Mouse (Mus musculus) MEL (cell line): Measurements from ENCODE around the gene Ctps. TPM values are rescaled to one million over a fixed set of nuclear protein-coding genes. Genes with fewer than 3 reads are reported as not detected.
A peak's percentile ranks its signal among the peaks of the same experiment; 100 is the strongest.

Experiments
- DNase-seq: peaks from one replicate; pipeline ENCODE4 v3.0.0; 2011; ENCODE audit warnings: low read depth, low spot score
- H3K27ac ChIP-seq: 2 replicates; pipeline ENCODE4 v1.5.1; 2012; ENCODE audit warnings: low read depth, mild to moderate bottlenecking, control low read depth, low read length, moderate library complexity; ENCODE audit not compliant: control insufficient read depth
- H3K27me3 ChIP-seq, 2 experiments: fragments of 150-350 bp in 1 of 2; sonication (generic) in 1 of 2; 2 replicates each; pipeline ENCODE4 v1.6.1; 2012; ENCODE audit warnings: low read length in 2 of 2, mild to moderate bottlenecking in 2 of 2, improper control_type of control experiment in 1 of 2, moderate library complexity in 1 of 2; ENCODE audit not compliant: insufficient read depth in 2 of 2, control insufficient read depth in 1 of 2
- H3K36me3 ChIP-seq, 2 experiments: 2 replicates each; pipeline ENCODE4 v1.6.1; 2012 to 2014; ENCODE audit warnings: low read length in 2 of 2, improper control_type of control experiment in 1 of 2, inconsistent platforms in 1 of 2, mild to moderate bottlenecking in 1 of 2; ENCODE audit not compliant: insufficient read depth in 2 of 2, control insufficient read depth in 1 of 2
- H3K4me1 ChIP-seq, 2 experiments: fragments of 150-350 bp in 1 of 2; sonication (generic) in 1 of 2; 2 replicates each; pipeline ENCODE4 v1.6.1; 2012; ENCODE audit warnings: low read length in 2 of 2, improper control_type of control experiment in 1 of 2, mild to moderate bottlenecking in 1 of 2; ENCODE audit not compliant: insufficient read depth in 2 of 2, control insufficient read depth in 1 of 2
- H3K4me3 ChIP-seq, 2 experiments: fragments of 150-350 bp in 1 of 2; sonication (generic) in 1 of 2; 2 replicates each; pipeline ENCODE4 v1.5.1; 2012; ENCODE audit warnings: low read depth in 2 of 2, low read length in 2 of 2, mild to moderate bottlenecking in 2 of 2, moderate library complexity in 2 of 2, control low read depth in 1 of 2, improper control_type of control experiment in 1 of 2; ENCODE audit not compliant: control insufficient read depth in 1 of 2, insufficient read depth in 1 of 2
- H3K79me2 ChIP-seq: 2 replicates; pipeline ENCODE4 v1.6.1; 2012; ENCODE audit warnings: mild to moderate bottlenecking, low read length, moderate library complexity; ENCODE audit not compliant: control insufficient read depth, poor library complexity, insufficient read depth
- H3K9ac ChIP-seq: 2 replicates; pipeline ENCODE4 v1.6.1; 2012; ENCODE audit warnings: low read depth, mild to moderate bottlenecking, control low read depth, low read length, moderate library complexity; ENCODE audit not compliant: control insufficient read depth, poor library complexity, severe bottlenecking
- H3K9me3 ChIP-seq: fragments of 150-350 bp; sonication (generic); replicated peaks from 2 replicates; pipeline ENCODE4 v1.6.1; 2012; ENCODE audit warnings: mild to moderate bottlenecking, low read length, improper control_type of control experiment, moderate library complexity; ENCODE audit not compliant: insufficient read depth
- BHLHE40 ChIP-seq: IDR thresholded peaks from 2 replicates; pipeline ENCODE4 v1.6.1; 2012; ENCODE audit warnings: low read depth, mild to moderate bottlenecking, inconsistent platforms, low read length, improper control_type of control experiment, borderline replicate concordance
- EP300 ChIP-seq, 2 experiments: IDR thresholded peaks; 2 replicates each; pipeline ENCODE4 v1.6.1; 2011; ENCODE audit warnings: improper control_type of control experiment in 2 of 2, low read length in 2 of 2, low read depth in 1 of 2, mild to moderate bottlenecking in 1 of 2
- ETS1 ChIP-seq: IDR thresholded peaks from 2 replicates; pipeline ENCODE4 v1.6.1; 2012; ENCODE audit warnings: low read depth, mild to moderate bottlenecking, inconsistent platforms, low read length, improper control_type of control experiment, moderate library complexity
- GABPA ChIP-seq: IDR thresholded peaks from 2 replicates; pipeline ENCODE4 v1.6.1; 2012; ENCODE audit warnings: low read depth, mild to moderate bottlenecking, inconsistent platforms, low read length, improper control_type of control experiment, moderate library complexity
- GATA1 ChIP-seq: IDR thresholded peaks from 2 replicates; pipeline ENCODE4 v1.6.1; 2011; ENCODE audit warnings: low read depth, low read length, improper control_type of control experiment
- JUND ChIP-seq: IDR thresholded peaks from 2 replicates; pipeline ENCODE4 v1.6.1; 2011; ENCODE audit warnings: low read depth, mild to moderate bottlenecking, improper control_type of control experiment, low read length
- MAFK ChIP-seq: IDR thresholded peaks from 2 replicates; pipeline ENCODE4 v1.6.1; 2011; ENCODE audit warnings: low read depth, mild to moderate bottlenecking, low read length, improper control_type of control experiment, borderline replicate concordance
- MAZ ChIP-seq: IDR thresholded peaks from 2 replicates; pipeline ENCODE4 v1.6.1; 2012; ENCODE audit warnings: low read depth, mild to moderate bottlenecking, inconsistent platforms, low read length, improper control_type of control experiment
- MEF2A ChIP-seq: IDR thresholded peaks from 2 replicates; pipeline ENCODE4 v1.6.1; 2014; ENCODE audit warnings: low read depth, mild to moderate bottlenecking, inconsistent platforms, low read length, improper control_type of control experiment; ENCODE audit not compliant: poor library complexity, insufficient replicate concordance, severe bottlenecking; ENCODE audit errors: extremely low read depth
- MYB ChIP-seq: IDR thresholded peaks from 2 replicates; pipeline ENCODE4 v1.6.1; 2011; ENCODE audit warnings: mild to moderate bottlenecking, low read depth, low read length, improper control_type of control experiment
- MYC ChIP-seq: IDR thresholded peaks from 2 replicates; pipeline ENCODE4 v1.6.1; 2011; ENCODE audit warnings: low read depth, mild to moderate bottlenecking, low read length, improper control_type of control experiment, moderate library complexity
- NRF1 ChIP-seq: IDR thresholded peaks from 2 replicates; pipeline ENCODE4 v1.6.1; 2014; ENCODE audit warnings: low read depth, mild to moderate bottlenecking, inconsistent platforms, low read length, improper control_type of control experiment, moderate library complexity; ENCODE audit not compliant: poor library complexity, insufficient read depth, severe bottlenecking
- POLR2A ChIP-seq, 2 experiments: IDR thresholded peaks; 2 replicates each; pipeline ENCODE4 v1.6.1; 2011 to 2012; ENCODE audit warnings: low read length in 2 of 2, mild to moderate bottlenecking in 2 of 2, control low read depth in 1 of 2, improper control_type of control experiment in 1 of 2, low read depth in 1 of 2, moderate library complexity in 1 of 2; ENCODE audit not compliant: control insufficient read depth in 1 of 2, insufficient read depth in 1 of 2, poor library complexity in 1 of 2
- POLR2AphosphoS2 ChIP-seq: IDR thresholded peaks from 2 replicates; pipeline ENCODE4 v1.6.1; 2011; ENCODE audit warnings: low read length, improper control_type of control experiment
- RAD21 ChIP-seq: IDR thresholded peaks from 2 replicates; pipeline ENCODE4 v1.6.1; 2011; ENCODE audit warnings: mild to moderate bottlenecking, low read depth, low read length, improper control_type of control experiment
- RCOR1 ChIP-seq: IDR thresholded peaks from 2 replicates; pipeline ENCODE4 v1.6.1; 2012; ENCODE audit warnings: low read depth, mild to moderate bottlenecking, inconsistent platforms, low read length, improper control_type of control experiment
- SIN3A ChIP-seq: IDR thresholded peaks from 2 replicates; pipeline ENCODE4 v1.6.1; 2012; ENCODE audit warnings: low read length, improper control_type of control experiment, inconsistent platforms
- SMC3 ChIP-seq: IDR thresholded peaks from 2 replicates; pipeline ENCODE4 v1.6.1; 2011; ENCODE audit warnings: low read depth, low read length, improper control_type of control experiment
- TAL1 ChIP-seq: IDR thresholded peaks from 2 replicates; pipeline ENCODE4 v1.6.1; 2012; ENCODE audit warnings: mild to moderate bottlenecking, inconsistent platforms, low read length, moderate library complexity, mixed read lengths
- TBP ChIP-seq: IDR thresholded peaks from 2 replicates; pipeline ENCODE4 v1.8.0; 2011; ENCODE audit warnings: low read depth, low read length, improper control_type of control experiment
- TCF12 ChIP-seq: IDR thresholded peaks from 2 replicates; pipeline ENCODE4 v1.6.1; 2014; ENCODE audit warnings: low read depth, mild to moderate bottlenecking, inconsistent platforms, low read length, improper control_type of control experiment, moderate library complexity
- UBTF ChIP-seq: IDR thresholded peaks from 2 replicates; pipeline ENCODE4 v1.6.1; 2012; ENCODE audit warnings: low read depth, mild to moderate bottlenecking, inconsistent platforms, low read length, improper control_type of control experiment, moderate library complexity, borderline replicate concordance; ENCODE audit not compliant: insufficient read depth
- USF2 ChIP-seq, 2 experiments: IDR thresholded peaks; 2 replicates each; pipeline ENCODE4 v1.6.1; 2011 to 2012; ENCODE audit warnings: improper control_type of control experiment in 2 of 2, low read length in 2 of 2, borderline replicate concordance in 1 of 2, inconsistent platforms in 1 of 2, low read depth in 1 of 2, mild to moderate bottlenecking in 1 of 2; ENCODE audit not compliant: insufficient read depth in 1 of 2
- ZC3H11A ChIP-seq: IDR thresholded peaks from 2 replicates; pipeline ENCODE4 v1.6.1; 2012; ENCODE audit warnings: low read depth, mild to moderate bottlenecking, inconsistent platforms, low read length, improper control_type of control experiment
- ZNF384 ChIP-seq: IDR thresholded peaks from 2 replicates; pipeline ENCODE4 v1.6.1; 2012; ENCODE audit warnings: low read depth, mild to moderate bottlenecking, inconsistent platforms, low read length, improper control_type of control experiment
- polyA plus RNA-seq, 2 experiments: library from polyadenylated mRNA; stranded (reverse) in 1 of 2; unstranded in 1 of 2; fragments of >175 nt in 1 of 2; fragments of >200 nt in 1 of 2; gene quantifications; 2 replicates each; pipeline versions ENCODE4 v1.2.1 to v1.2.4; 2012; ENCODE audit warnings: low replicate concordance in 2 of 2, low read depth in 1 of 2; ENCODE audit not compliant: insufficient read length in 2 of 2, insufficient read depth in 1 of 2, missing spikeins in 1 of 2
- total RNA-seq: library from RNA; depleted of rRNA; stranded (reverse); fragments of 300-350 nt; gene quantifications from 2 replicates; pipeline ENCODE4 v1.2.3, GENCODE M21; 2012

Ctps gene
- total and polyA plus RNA-seq, 3 experiments = 81.2 to 82.2 TPM; not detected in 1

DNA sequence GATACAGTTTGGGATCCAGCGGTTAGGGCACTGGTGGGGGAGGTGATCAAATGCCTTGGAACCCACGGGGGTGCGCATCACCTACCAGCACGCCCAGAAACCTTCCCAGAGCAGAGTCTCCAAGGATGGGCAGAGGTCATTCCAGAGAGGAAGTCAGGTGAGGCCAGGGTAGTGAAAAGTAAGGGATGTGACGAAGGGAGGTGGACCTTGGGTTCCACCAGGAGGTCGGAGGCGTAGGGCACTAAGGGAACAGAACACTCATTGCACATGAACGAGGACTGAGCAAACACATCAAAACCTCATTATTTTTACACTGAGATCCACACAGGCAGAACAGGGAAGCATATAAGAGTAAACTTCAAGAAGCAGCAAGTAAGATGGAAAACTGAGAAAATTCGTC lies 11.6 kb upstream of the Ctps start:
- TF ChIP-seq BHLHE40 (no peak), POLR2AphosphoS2 (no peak), TAL1 (no peak), USF2 (IDR thresholded peaks at IDR 0.05; ENCODE audit: borderline replicate concordance in 1 of 2, insufficient read depth in 1 of 2, low read depth in 1 of 2, low read length in 2 of 2) (no peak), EP300 (IDR thresholded peaks at IDR 0.05; ENCODE audit: low read depth in 1 of 2, low read length in 2 of 2) (no peak), NRF1 (no peak), MAFK (no peak), TBP (no peak), GATA1 (no peak), MAZ (no peak), ZC3H11A (no peak), GABPA (no peak), ETS1 (no peak), MEF2A (no peak), JUND (no peak), SIN3A (no peak), UBTF (no peak), TCF12 (no peak), MYB (no peak), MYC (no peak)
- peaks cover 2 to 4% of the 10 kb centered on the region in 2 experiments; a peak in 3 of 4 replicates for H3K4me1 ChIP-seq
- H3K36me3 ChIP-seq = peaks cover 0 to 3% of the 10 kb centered on the region in 2 experiments; a peak in 2 of 4 replicates
- H3K27me3 ChIP-seq = peaks cover 0 to 2% of the 10 kb centered on the region in 2 experiments; a peak in 3 of 4 replicates
- H3K27ac ChIP-seq = no peak overlapping the region
- no peak for DNase-seq
- H3K9ac ChIP-seq = no peak overlapping the region
- H3K79me2 ChIP-seq = no peaks in the 10 kb centered on the region
- no peak overlapping the region for H3K4me3 ChIP-seq
- H3K9me3 ChIP-seq = no peaks in the 10 kb centered on the region

DNA sequence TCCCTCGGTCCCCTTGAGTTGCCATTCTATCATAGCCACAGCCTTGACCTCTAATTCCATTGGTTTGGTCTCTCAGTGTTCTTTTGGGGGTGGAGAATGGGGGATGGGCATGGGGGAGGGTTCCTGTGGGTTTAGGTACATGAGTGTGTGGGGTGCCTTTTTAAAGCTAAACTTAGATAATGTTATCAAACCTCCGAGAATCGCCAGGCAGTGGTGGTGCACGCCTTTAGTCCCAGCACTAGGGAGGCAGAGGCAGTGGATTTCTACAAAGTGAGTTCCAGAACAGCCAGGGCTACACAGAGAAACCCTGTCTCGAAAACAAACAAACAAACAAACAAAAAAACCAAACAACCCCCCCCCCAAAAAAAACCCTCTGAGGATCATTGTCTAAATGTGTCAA lies 10.8 kb upstream of the Ctps start:
- no peaks in the 10 kb centered on the region for H3K9me3 ChIP-seq
- no peak for DNase-seq
- no peaks in the 10 kb centered on the region for H3K79me2 ChIP-seq
- no peak overlapping the region for H3K27ac ChIP-seq
- peaks cover 2 to 4% of the 10 kb centered on the region in 2 experiments; a peak in 3 of 4 replicates for H3K4me1 ChIP-seq
- H3K36me3 ChIP-seq = peaks cover 0 to 3% of the 10 kb centered on the region in 2 experiments; a peak in 2 of 4 replicates
- no peak overlapping the region for H3K4me3 ChIP-seq
- no peaks in the 10 kb centered on the region; a peak in 2 of 4 replicates for H3K27me3 ChIP-seq
- TF ChIP-seq MEF2A (no peak), TAL1 (no peak), POLR2AphosphoS2 (no peak), RCOR1 (no peak), EP300 (IDR thresholded peaks at IDR 0.05; ENCODE audit: low read depth in 1 of 2, low read length in 2 of 2) (peak in 1 of 2 experiments; percentile 41; a peak in 1 of 4 replicates), ETS1 (no peak), TBP (peak; percentile 46; the same call in 1 of the 2 replicates), ZC3H11A (no peak), POLR2A (IDR thresholded peaks at IDR 0.05; ENCODE audit: control insufficient read depth in 1 of 2, insufficient read depth in 1 of 2, low read depth in 1 of 2, low read length in 2 of 2, poor library complexity in 1 of 2) (no peak), SMC3 (no peak), RAD21 (no peak), ZNF384 (no peak), MAFK (no peak)
- no peak overlapping the region for H3K9ac ChIP-seq
